Mouse (Mus musculus): ENCODE data around the gene Gk5. TPM values are rescaled to one million over a fixed set of nuclear protein-coding genes. Genes with fewer than 3 reads are reported as not detected.

The Gk5 gene
- polyA plus RNA-seq, 1 experiment, result not detected

DNA sequence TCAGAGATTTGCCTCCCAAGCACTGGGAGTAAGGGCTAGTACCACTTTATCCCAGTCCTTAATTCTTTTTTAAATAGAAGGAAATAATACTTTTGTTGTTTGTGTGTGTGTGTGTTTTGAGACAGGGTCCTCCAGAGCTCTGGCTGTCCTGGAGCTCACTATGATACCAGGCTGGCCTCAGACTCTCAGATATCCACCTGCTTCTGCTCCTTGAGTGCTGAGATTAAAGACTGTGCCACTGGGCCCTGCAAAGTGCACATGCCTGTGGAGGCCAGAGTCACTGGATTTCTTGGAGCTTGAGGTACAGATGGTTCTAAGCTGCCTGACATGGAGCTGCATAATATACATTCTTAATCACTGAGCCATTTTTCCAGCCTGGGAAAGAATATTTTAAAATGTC lies 109.1 kb downstream of the Gk5 start:
- TF ChIP-seq CTCF (IDR thresholded peaks at IDR 0.05; ENCODE audit: insufficient read depth, low read depth, low read length), result no peak
- no peak for TF ChIP-seq POLR2A (IDR thresholded peaks at IDR 0.05; ENCODE audit: insufficient read depth, low read depth, low read length)
- H3K27ac ChIP-seq (ENCODE audit: insufficient read depth, low read depth, low read length), result no peak overlapping the region
- no peak overlapping the region for H3K4me3 ChIP-seq (ENCODE audit: insufficient read depth, low read depth, low read length)
- no peaks in the 10 kb centered on the region for H3K4me1 ChIP-seq (ENCODE audit: control insufficient read depth, insufficient read depth, low read length)

DNA sequence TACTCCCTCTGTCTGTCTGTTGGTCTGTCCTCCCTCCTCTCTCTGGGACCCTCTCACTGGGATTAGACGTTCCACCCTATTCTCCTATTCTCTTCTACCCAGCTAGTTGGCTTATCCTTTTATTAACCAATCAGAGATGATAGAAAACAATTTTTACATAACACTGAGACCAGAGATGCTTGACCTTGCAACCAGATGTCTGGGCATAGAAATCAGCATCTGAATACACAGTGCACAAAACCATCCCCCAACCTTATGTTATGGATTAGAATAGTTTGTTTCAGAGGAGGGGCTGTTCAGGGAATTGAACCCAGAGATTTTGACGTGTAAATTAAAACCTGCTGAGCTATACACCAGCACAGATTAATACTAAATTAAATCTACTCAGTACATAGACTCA lies 111.1 kb downstream of the Gk5 start:
- 55% methylated on average over 2 of the region's 2 CpGs for WGBS
- TF ChIP-seq POLR2A (IDR thresholded peaks at IDR 0.05; ENCODE audit: insufficient read depth, low read depth, low read length) (no peak), CTCF (IDR thresholded peaks at IDR 0.05; ENCODE audit: insufficient read depth, low read depth, low read length) (no peak)
- H3K27ac ChIP-seq (ENCODE audit: insufficient read depth, low read depth, low read length), result no peak overlapping the region
- no peaks in the 10 kb centered on the region for H3K4me1 ChIP-seq (ENCODE audit: control insufficient read depth, insufficient read depth, low read length)
- no peak overlapping the region for H3K4me3 ChIP-seq (ENCODE audit: insufficient read depth, low read depth, low read length)

Other genes starting within 250 kb of the Gk5 start
- 160 TPM in 1 of 2 replicates, not detected in the other for gene Xrn1, start 164.6 kb upstream of the Gk5 start, polyA plus RNA-seq (2012; ENCODE audit: insufficient read depth, insufficient read length, low replicate concordance, missing spikeins)
- gene Tfdp2, start 76.9 kb downstream of the Gk5 start, polyA plus RNA-seq (2012; ENCODE audit: insufficient read depth, insufficient read length, low replicate concordance, missing spikeins), result 279 TPM in 1 of 2 replicates, not detected in the other
- not detected in 2 replicates for gene Atp1b3, start 245.1 kb downstream of the Gk5 start, polyA plus RNA-seq (2012; ENCODE audit: insufficient read depth, insufficient read length, low replicate concordance, missing spikeins)

All from olfactory bulb, adult 2 months (tissue).